Mouse (Mus musculus): ENCODE results near the gene Cryba2.

The Cryba2 gene

DNA sequence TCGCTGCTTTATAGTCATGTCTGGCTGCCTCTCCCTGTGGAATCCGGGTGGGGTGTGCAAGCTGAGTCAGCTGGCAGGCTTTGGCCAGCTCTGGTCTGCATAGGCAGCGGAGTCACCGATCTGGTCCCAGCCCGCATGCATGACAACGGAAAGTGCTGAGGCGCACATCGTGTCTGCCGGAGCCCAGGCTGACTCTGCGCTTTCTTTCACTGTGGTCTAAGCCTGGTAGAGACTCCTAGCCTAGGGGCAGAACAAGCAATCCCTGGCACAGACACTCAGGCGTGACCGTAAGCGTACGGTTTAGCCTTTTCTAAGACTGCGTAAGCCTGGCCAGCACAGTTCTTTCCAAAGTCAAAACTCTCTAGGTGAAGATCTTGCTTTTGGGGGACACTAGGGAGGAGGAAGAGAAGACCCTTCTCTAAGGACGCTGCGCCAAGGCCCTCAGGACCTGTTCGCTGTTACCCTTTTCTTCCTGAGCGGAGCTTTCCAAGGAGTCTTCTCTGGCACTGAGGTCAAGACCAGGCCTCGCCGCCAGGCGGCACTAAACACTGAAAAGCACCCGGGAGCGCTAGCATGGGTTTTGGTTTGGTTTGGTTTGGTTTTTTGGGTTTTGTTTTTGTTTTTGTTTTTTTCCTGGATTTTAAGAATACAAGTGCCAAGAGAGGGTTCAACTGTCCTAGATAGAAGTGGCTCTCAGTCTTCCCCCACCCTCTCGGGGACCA is at the start of gene Cryba2:
Gene Cryba2 (minus strand): TSS at position 10 of the 722 bp plus-strand sequence.
- DNase-seq (ENCODE audit: low spot score) = peak; percentile 83

GRCm38 (mm10) chr1:74941651-74942360 is 48.9 kb upstream of the Cryba2 start:
- no peak for DNase-seq (ENCODE audit: low spot score)

GRCm38 (mm10) chr1:74939762-74940161 is 46.8 kb upstream of the Cryba2 start:
- DNase-seq (ENCODE audit: low spot score) = peak; percentile 47

- DNase-seq (ENCODE audit: low spot score) = no peak
Observed at GRCm38 (mm10) chr1:74936221-74936830, 43.4 kb upstream of the Cryba2 start.

GRCm38 (mm10) chr1:74935402-74935801 is 42.5 kb upstream of the Cryba2 start, which contains the start of gene Cfap65:
TSS of gene Cfap65 (minus strand) at chr1:74935599.
- peak; percentile 77 for DNase-seq (ENCODE audit: low spot score)

DNA sequence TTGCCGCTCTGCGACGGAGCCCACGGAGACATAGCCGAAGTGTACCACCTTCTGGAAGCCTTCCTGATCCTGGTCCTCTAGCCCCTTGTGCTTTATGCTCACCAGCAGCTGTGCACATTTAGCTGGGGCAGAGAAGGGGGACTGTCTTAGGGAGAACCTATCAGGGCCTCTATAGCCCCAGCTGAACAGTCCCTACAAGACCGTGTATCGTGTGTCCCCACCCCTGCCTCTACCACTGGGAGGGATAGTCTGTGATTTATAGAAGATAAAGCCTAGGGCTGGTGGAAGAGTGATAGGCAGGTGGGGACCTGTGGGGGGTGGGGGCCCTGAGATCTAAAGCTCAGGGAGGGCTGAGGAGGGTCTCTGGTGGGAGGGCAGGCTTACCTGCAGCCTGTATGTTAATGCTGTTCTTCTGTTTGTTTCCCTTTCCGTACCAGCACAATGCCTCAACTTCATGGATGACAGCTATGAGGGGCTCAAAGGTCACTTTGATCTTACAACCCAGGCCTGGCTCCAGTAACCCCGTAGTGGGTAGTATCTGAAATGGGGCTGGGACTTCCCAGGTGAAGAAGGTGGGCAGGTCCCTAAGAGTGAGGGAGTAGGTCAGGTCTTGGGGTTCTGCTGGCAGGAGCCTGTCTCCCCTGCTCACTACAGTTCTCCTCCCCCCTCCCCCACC is 34.8 kb upstream of the Cryba2 start:
- DNase-seq (ENCODE audit: low spot score) = no peak

- peak; percentile 67 for DNase-seq (ENCODE audit: low spot score)
Observed at GRCm38 (mm10) chr1:74926721-74927120, 33.8 kb upstream of the Cryba2 start.

- DNase-seq (ENCODE audit: low spot score) = peak; percentile 8
Observed at GRCm38 (mm10) chr1:74924464-74924863, 31.5 kb upstream of the Cryba2 start.

- DNase-seq (ENCODE audit: low spot score) = no peak
Observed at GRCm38 (mm10) chr1:74915706-74916105, 22.8 kb upstream of the Cryba2 start.

GRCm38 (mm10) chr1:74902191-74902590 is 9.2 kb upstream of the Cryba2 start:
- DNase-seq (ENCODE audit: low spot score) = no peak

DNA sequence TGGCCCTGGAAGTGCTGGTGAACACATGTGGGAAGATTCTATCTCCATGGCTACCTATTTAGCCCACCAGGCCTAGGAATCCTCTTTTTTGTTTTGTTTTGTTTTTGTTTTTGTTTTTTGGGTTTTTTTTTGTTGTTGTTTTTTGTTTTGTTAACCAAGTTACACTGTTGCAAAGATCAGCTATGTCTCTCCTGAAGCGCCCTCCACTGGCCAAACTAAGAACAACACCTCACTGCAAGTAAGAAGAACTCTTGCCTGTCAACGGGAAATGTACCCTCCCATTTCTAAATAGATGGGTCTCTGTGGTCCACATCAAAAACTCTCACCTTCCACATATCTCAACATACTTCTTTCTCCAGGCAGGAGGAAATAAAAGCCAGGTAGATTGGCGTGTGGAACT is 8.7 kb upstream of the Cryba2 start:
- DNase-seq (ENCODE audit: low spot score) = peak; percentile 74

DNA sequence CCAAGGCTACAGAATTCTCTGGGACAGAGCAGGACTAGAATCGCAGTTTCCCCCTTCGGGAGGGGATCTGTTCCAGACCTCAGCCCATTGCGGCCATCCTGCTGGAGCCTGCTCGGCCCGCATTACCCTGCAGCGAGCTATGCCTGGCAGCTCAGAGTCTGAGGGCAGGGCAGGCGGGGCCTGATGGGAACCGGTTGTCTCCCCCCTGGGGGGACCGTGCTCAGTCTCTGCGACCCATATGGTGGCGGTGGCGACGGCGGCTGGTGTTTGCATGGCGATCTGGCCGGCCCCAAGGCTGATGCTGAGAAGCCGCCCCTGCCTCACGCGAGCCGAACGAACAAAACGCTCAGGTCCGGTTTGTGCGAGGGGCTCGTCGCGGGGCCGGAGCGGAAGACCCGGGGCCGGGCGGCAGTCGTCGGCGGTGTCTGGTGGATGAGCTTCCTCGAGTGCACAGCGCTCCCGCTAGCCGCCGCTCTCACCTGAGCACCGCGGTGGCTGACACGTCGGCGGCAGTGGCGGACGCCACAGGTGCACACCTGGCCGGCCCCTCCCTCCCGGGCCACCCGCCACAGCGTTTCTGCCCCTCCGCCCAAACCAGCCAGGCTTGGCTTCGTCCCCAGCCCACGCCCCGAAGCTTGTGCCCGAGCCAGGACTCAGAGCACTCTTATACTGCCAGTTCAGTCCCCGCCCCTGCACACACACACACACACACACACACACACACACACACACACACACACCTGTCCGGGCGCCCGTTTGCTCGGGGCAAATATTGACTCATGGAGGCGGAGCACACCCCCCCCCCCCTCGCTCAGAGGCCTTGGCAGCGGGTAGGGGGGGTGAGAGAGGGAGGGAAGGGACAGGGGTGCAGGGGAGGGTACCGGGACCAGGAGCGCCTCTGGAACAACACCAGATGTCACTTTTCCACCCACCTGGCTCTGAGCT is 7.7 kb upstream of the Cryba2 start:
- no peak for DNase-seq (ENCODE audit: low spot score)

GRCm38 (mm10) chr1:74898656-74899431 is 5.9 kb upstream of the Cryba2 start:
- DNase-seq (ENCODE audit: low spot score) = no peak

- no peak for DNase-seq (ENCODE audit: low spot score)
Observed at GRCm38 (mm10) chr1:74897976-74898375, 5.0 kb upstream of the Cryba2 start.

DNA sequence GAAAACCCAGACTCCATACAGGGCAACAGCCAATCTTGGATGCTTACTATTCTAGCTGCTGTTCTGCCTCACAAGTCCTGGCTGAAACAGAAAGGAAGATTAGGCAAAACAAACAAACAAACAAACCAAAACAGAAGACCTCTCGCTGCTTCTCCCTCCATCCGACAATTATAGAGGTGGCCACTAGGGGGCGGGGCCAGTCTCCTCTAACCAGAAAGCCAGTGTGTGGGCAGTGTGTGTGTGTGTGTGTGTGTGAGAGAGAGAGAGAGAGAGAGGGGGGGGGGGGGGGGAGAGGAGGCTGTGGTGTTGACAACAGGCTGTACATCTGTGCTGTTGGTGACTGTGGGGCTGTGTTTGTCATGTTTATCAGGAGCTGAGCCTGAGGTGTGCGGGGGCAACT is 2.0 kb upstream of the Cryba2 start:
- peak; percentile 80 for DNase-seq (ENCODE audit: low spot score)

DNA sequence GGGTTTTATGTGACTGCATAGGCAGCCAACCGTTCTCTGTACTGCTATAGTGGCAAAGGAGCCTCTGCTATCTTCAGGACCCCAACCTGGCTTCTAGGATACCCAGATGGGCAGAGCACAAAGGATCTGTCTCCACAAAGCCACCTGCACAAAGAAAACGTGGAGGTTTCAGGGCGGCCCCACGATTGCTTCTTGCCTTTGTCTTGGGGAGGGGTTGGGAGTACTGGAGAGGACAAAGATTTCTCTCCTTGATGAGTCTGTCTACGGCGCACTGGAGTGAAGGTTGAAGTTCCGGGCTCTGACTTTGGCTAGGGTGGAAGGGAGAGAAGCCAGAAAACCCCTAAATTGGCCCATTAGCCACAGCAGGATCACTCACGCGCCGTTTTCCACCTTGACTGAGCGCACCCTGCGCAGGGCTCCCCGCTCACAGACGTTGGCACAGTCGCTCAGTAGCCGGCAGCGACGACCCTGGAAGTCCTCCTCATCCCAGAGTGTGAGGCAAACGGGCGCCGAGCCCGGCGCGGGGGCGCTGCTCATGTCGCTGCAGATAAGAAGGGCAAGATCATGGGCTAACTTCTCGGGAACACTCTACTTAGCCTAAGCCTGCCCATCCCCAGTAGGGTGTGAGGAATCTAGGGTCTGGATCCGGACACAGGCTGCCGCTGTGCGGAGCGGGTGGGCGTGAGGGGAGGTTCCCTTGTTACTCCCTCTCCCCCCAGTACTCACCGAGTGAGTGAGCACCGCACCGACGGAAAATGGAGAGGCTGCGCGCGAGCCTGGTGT is 401 bp downstream of the Cryba2 start:
- DNase-seq (ENCODE audit: low spot score) = no peak

DNA sequence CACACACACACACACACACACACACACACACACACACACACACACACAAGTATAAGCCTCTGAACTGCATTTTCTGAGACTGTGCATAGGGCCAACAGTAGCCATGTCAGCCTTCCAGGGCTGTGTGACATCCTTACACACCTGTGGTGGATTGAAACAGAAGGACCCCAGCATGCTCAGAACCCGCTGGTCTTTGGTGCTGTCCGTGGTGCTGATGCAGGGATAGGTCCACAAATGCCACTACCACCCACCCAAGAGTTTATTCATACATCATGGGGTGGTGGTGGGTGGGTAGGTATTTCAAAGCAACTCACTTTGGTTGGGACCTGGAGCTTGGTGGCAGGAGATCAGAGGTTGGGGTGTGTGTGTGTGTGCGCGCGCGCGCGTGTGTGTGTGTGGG is 1.4 kb downstream of the Cryba2 start:
- peak; percentile 77 for DNase-seq (ENCODE audit: low spot score)

GRCm38 (mm10) chr1:74885369-74886042 is 7.4 kb downstream of the Cryba2 start, which contains the start of gene Fev:
TSS of gene Fev (minus strand) at chr1:74885419.
- no peak for DNase-seq (ENCODE audit: low spot score)
